Mouse (Mus musculus) lung, postnatal 4 days (tissue): Measurements from ENCODE around the gene Pld3.

Experiments
- DNase-seq, 2 experiments: peaks; one replicate each; pipeline ENCODE4 v3.0.0; 2021

Gene Pld3

GRCm38 (mm10) chr7:27560978-27561377 is 8.0 kb upstream of the Pld3 start:
- no peak for DNase-seq

GRCm38 (mm10) chr7:27560291-27560887 is 7.4 kb upstream of the Pld3 start:
- peak in 1 of 2 experiments; percentile 44 for DNase-seq

DNA sequence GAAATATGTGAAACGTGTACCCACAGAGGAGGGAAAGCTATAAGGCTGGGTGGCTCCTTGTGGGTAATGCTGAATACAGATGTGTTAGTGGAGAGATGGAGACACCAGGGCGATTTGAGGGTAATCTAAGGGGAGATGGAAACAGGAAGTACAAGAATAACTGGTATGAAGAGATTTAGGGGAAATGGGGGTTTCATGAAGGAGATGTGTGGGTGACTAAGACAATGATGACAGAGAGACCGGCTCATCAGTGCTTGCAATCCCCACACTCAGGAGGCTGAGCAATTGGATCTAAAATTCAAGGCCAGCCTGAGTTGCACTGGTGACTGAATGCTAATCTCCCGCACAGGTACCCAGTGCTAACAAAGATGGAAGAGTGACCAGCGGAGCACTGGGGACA is 948 bp downstream of the Pld3 start:
- no peak for DNase-seq

DNA sequence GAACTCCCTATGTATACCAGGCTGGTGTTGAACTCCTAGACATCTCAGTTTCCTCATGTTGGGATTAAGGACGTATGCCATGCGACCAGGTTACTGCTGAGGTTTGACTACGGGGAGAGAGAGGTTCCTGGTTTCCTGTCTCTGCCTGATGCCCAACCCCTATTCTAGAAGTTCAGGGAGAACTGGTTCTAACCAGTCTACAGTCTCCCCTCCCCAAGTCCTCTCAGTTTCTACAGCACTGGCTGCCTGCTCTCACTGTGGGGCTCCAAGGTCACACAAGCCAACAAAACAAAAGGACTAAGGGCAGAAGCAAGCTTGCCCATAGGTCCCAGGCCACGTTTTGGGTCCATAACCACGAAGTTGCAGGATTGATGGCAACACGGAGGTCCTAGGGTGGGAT is 3.4 kb downstream of the Pld3 start:
- no peak for DNase-seq

- peak; percentile 40 to 43 for DNase-seq
Observed at GRCm38 (mm10) chr7:27544675-27545370, 8.2 kb downstream of the Pld3 start.

DNA sequence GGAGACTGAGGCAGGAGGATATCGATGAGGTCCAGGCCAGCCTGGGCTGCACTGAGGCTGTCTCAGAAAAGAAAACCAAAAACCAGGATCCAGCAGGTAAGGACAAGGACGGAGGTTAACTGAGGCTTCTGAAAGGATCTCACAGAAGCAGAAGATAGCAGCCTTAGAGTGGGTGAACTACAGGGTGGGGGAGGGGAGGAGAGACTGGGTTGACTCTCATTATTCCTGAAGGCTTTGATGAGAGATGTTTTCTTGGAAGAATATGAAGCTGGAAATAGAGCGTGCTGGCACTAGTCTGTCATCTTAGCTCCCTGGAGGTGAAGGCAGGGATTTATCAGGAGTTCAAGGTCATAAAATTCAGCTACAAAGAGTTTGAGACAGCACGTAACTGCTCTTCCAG is 9.2 kb downstream of the Pld3 start:
- DNase-seq, result no peak

GRCm38 (mm10) chr7:27543065-27543464 is 10.0 kb downstream of the Pld3 start:
- DNase-seq, result no peak

DNA sequence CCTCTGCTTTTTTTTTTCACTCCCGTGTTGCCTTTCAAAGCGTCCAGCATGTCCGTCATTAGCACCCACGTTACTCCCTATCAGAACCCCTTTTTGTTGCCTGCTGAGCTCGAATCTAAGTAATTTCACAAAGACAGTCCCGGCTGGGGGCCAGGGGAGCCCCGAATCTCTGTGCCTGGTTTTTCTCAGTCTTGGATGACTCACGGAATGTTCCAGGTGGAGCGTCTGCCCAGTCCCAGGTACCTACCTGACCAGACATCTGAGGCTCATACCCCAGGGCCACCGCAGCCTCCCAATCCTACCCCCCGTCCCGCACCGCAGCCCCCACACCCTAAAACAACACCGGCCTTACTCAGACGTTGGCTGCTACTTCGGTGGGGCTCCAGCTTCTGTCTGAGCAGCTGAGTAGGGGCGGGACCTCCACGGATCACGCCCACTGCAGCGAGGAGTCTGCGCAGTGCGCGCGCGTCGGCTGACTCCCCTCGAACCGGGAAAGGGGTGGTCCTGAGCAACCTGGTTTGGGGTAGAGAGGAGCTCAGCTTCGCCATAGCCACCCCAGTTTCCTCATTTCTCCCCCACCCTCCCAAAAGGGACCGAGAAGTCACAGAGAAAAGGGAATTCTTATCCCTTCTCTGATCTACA is 10.5 kb downstream of the Pld3 start:
- peak; percentile 89 to 91 for DNase-seq

DNA sequence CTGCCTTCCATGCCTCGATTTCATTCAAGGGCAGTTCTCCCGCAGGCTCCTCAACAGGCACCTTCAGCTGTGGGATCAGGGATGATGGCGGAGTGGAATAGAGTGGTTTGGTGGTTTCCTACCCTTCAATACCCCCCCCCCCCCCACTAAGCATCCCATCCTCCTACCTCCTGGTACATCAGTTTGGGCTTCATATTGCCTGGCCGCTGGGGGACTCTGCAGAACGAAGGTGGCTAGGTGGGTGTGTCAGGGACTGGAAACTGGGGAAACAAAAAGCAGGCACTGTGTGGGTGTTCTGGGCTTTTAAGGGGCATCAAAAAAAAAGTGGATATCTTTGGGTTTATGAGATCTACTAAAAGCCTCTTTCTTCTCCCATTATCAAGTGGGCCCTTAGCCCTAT is 11.1 kb downstream of the Pld3 start:
- DNase-seq, result no peak

DNA sequence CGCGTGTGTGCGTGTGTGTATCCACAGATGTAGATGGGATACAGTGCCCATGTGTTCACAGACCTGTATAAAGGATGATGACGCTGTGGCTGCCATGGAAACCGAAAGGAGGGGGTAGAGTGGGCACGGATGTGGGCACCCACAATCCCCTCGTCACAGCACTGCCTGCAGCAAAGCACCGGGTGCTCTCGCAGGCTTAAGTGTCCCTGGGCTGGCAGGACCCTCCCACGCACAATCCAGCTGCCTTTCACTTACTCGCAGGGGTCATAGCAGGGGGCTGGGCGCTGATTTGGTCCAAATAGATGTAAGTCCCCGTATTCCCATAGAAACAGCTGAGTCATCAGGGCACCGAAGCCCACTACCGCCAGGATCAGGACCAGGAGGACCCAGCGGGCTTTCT is 11.6 kb downstream of the Pld3 start:
- DNase-seq, result peak in 1 of 2 experiments; percentile 47

GRCm38 (mm10) chr7:27540935-27541334 is 12.1 kb downstream of the Pld3 start:
- no peak for DNase-seq

GRCm38 (mm10) chr7:27540521-27540920 is 12.5 kb downstream of the Pld3 start:
- DNase-seq, result no peak

DNA sequence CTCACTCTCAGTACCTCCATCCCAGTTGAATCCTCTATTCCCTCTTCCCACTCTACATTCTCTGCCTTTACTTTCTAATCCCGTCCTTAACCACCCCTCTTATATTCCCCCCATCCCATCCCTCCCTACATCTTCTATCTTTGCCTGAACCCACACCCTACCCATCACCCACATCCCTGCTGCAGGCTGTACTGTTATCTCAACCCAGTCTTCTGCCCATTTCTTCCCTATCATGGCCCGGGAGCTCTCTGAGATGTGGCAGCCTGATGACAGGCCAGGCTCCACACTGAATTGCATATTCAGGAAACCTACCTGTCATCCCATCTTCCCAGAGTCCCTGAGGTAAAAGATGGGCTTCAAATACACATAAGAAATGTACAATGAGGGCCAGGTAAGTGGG is 14.2 kb downstream of the Pld3 start:
- DNase-seq, result no peak

- DNase-seq, result no peak
Observed at GRCm38 (mm10) chr7:27537998-27538397, 15.0 kb downstream of the Pld3 start.

DNA sequence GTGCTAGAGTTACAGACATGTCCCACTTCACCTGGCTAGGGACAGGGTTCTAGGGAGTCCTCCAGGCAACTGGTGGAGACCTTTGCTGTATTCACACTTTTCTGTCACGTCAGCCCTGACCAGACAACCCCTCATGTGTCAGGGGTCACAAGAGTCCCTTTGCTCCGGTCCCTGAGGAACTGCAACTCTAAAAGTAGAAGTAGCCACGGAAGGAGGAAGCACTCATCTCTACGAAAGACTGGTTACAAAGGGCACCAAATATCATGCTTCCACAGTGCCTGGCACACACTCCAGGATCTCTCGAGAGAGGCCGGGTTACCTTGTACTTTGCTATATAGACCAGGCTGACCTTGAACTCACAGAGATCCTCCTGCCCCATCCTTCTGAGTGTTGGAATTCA is 16.4 kb downstream of the Pld3 start:
- no peak for DNase-seq

DNA sequence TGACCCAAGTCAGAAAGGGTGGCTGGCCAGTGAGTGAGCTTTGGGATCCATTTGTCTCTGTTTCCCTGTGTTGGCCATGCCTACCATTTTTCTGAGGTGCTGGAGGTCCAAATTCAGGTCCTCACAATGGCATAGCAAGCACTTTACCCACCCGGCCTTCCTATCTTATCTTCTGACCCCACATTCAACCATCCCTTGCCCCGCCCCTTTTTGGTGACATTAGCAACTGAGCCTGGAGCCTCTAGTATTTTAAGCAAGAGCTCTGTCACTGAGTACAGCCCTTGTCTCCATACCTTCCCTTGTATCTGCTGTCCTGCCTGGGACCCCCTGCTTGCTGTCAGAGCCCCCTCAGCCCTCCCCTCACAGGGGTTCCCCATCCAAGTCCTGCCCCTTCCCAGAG is 17.6 kb downstream of the Pld3 start:
- no peak for DNase-seq

DNA sequence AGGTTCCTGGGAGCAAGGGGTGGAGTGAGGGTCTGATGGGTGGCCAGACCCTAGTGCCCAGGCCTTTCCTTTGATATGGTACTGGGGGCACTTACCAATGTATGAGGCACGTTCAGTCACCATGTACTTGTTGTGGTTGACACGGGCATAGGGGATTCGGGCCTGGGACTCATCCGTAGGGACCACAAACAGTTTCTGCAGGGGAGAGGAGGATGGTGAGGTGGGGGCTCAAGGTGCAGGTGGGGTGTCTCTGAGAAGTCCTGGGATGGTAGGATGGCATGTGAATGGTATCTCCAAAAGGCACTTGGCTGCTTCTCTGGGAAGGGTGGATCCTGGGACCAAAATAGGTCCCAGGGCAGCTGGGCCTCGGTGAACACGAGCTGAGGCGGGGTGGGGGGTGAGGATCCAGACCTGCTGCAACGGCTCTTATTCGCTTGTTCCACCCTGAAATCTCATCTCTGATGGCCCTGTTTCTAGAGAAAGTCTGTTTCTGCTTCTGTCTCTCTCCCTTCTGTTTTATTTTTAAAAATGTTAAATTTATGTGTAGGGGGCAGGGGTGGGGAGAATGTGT is 20.5 kb downstream of the Pld3 start:
- DNase-seq, result no peak

- no peak for DNase-seq
Observed at GRCm38 (mm10) chr7:27531707-27532106, 21.3 kb downstream of the Pld3 start.

DNA sequence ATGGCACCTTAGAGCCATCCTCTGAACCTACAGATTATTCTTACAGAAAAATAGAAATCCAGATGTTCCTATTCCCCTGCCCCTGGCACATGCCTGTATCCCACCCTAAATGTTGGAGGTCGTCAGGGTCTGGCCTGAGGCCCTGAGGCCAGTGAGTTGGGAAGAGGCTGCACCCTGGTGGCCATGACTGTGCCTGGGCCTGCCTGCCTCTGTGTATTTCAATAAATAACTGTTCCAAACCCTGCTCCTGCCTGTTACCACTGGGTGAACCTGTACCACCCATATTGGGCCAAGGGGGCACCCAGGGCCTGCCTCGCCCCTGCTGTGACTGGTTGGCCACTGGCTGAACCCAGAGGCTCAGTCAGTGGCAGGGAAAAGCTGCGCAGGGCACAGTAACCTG is 22.1 kb downstream of the Pld3 start:
- DNase-seq, result no peak

- DNase-seq, result no peak
Observed at GRCm38 (mm10) chr7:27529070-27529469, 23.9 kb downstream of the Pld3 start.

- peak; percentile 77 to 82 for DNase-seq
Observed at GRCm38 (mm10) chr7:27526039-27526827, 26.8 kb downstream of the Pld3 start.

- DNase-seq, result no peak
Observed at GRCm38 (mm10) chr7:27523805-27524204, 29.2 kb downstream of the Pld3 start.

DNA sequence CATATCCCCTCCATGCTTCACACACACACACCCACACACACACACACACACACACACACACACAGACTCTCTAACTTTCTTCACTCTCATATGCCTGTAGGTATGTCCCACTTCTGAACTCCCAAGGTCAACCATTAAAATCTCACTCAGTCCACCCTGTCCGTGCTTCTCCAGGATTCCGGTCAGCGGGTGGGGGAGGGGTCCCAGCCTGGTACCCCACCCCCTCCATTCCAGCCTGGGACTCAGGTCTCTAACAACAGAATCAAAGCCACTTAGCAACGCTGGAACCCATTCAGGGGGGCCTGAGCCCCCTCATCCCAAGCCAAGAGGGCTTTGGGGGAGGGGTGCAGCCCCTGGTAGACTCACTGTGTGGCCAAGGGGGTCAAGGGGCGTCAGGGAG is 30.1 kb downstream of the Pld3 start, which contains the start of gene Hipk4:
Gene Hipk4 (plus strand): TSS at position 301 of the 400 bp plus-strand sequence.
- DNase-seq, result no peak
